Mouse (Mus musculus) heart, embryonic 15.5 days (tissue): Measurements from ENCODE around the gene Olfr54. TPM values are rescaled to one million over a fixed set of nuclear protein-coding genes. Genes with fewer than 3 reads are reported as not detected.

Experiments
- polyA plus RNA-seq: library from polyadenylated mRNA; unstranded; fragments of >200 nt; fragmentation: Nextera tagmentation; extraction: Ambion mirVana; gene quantifications from 2 replicates; pipeline ENCODE4 v1.2.1, GENCODE M21; 2015

Gene Olfr54
- polyA plus RNA-seq, 1 experiment from 2014 or later, result not detected

Other genes starting within 250 kb of the Olfr54 start
- gene Zfp354c, start 186.5 kb upstream of the Olfr54 start, polyA plus RNA-seq, result 11.5 and 14.1 TPM in 2 replicates
- 0.40 and 0.49 TPM in 2 replicates for gene Zfp879, start 172.7 kb upstream of the Olfr54 start, polyA plus RNA-seq
- 0.03 and 0.21 TPM in 2 replicates for gene Grm6, start 163.6 kb upstream of the Olfr54 start, polyA plus RNA-seq
- 2.4 and 2.8 TPM in 2 replicates for gene Zfp454, start 126.6 kb upstream of the Olfr54 start, polyA plus RNA-seq
- gene Zfp2, start 98.1 kb upstream of the Olfr54 start, polyA plus RNA-seq, result 5.6 and 7.7 TPM in 2 replicates
- gene Zfp354b, start 82.6 kb upstream of the Olfr54 start, polyA plus RNA-seq, result 0.87 and 1.0 TPM in 2 replicates
- not detected in 2 replicates for gene 4933414I15Rik, start 70.5 kb upstream of the Olfr54 start, polyA plus RNA-seq
- gene Prop1, start 60.5 kb upstream of the Olfr54 start, polyA plus RNA-seq, result not detected in 2 replicates
- gene Olfr1378, start 47.7 kb upstream of the Olfr54 start, polyA plus RNA-seq, result not detected in 2 replicates
- not detected in 2 replicates for gene Olfr1377, start 32.3 kb upstream of the Olfr54 start, polyA plus RNA-seq
- not detected in 2 replicates for gene Olfr51, start 10.6 kb upstream of the Olfr54 start, polyA plus RNA-seq
- gene Olfr1375, start 33.9 kb downstream of the Olfr54 start, polyA plus RNA-seq, result not detected in 2 replicates
- 5.6 and 5.9 TPM in 2 replicates for gene Zfp354a, start 45.0 kb downstream of the Olfr54 start, polyA plus RNA-seq
- gene Gm12569, start 206.2 kb downstream of the Olfr54 start, polyA plus RNA-seq, result not detected in 2 replicates
- 72.2 and 73.9 TPM in 2 replicates for gene Clk4, start 247.5 kb downstream of the Olfr54 start, polyA plus RNA-seq
- 0.19 and 0.24 TPM in 2 replicates for gene BC049762, start 248.8 kb downstream of the Olfr54 start, polyA plus RNA-seq